Mouse (Mus musculus): Measurements from ENCODE around the gene Crp. TPM values are rescaled to one million over a fixed set of nuclear protein-coding genes. Genes with fewer than 3 reads are reported as not detected.

The Crp gene
- polyA plus RNA-seq, 1 experiment from 2014 or later, result not detected

- no peak overlapping the region for H3K4me2 ChIP-seq (ENCODE audit: low read depth, low read length, severe bottlenecking)
- no peaks in the 10 kb centered on the region for H3K4me1 ChIP-seq (replicated peaks; ENCODE audit: control insufficient read depth, insufficient read depth, low read length)
- no peak overlapping the region for H3K27ac ChIP-seq (ENCODE audit: low read depth, low read length)
- DNase-seq (ENCODE audit: low spot score) (no peak), ATAC-seq (replicated peaks; ENCODE audit: low FRiP score) (no peak)
- 88% methylated on average over 2 of the region's 2 CpGs for WGBS
- no peaks in the 10 kb centered on the region for H3K36me3 ChIP-seq (ENCODE audit: control insufficient read depth, insufficient read depth, low read length)
- no peak overlapping the region for H3K4me3 ChIP-seq (ENCODE audit: low read depth, low read length)
- H3K9me3 ChIP-seq (ENCODE audit: control insufficient read depth, low read length), result no peaks in the 10 kb centered on the region
- no peak overlapping the region for H3K9ac ChIP-seq (ENCODE audit: low read length)
- H3K27me3 ChIP-seq (ENCODE audit: control insufficient read depth, insufficient read depth, low read length), result no peaks in the 10 kb centered on the region
Observed at GRCm38 (mm10) chr1:172701381-172701780, 3.5 kb downstream of the Crp start.

GRCm38 (mm10) chr1:172701901-172702300 is 4.0 kb downstream of the Crp start:
- Histone ChIP-seq H3K9me3 (ENCODE audit: control insufficient read depth, low read length) (no peaks in the 10 kb centered on the region), H3K4me2 (ENCODE audit: low read depth, low read length, severe bottlenecking) (no peak overlapping the region), H3K4me1 (replicated peaks; ENCODE audit: control insufficient read depth, insufficient read depth, low read length) (no peaks in the 10 kb centered on the region), H3K4me3 (ENCODE audit: low read depth, low read length) (no peak overlapping the region), H3K27me3 (ENCODE audit: control insufficient read depth, insufficient read depth, low read length) (no peaks in the 10 kb centered on the region), H3K9ac (ENCODE audit: low read length) (no peak overlapping the region), H3K27ac (ENCODE audit: low read depth, low read length) (no peak overlapping the region), H3K36me3 (ENCODE audit: control insufficient read depth, insufficient read depth, low read length) (no peaks in the 10 kb centered on the region)
- DNase-seq (ENCODE audit: low spot score), result no peak
- no peak for ATAC-seq (replicated peaks; ENCODE audit: low FRiP score)
- 92% methylated on average over 3 of the region's 3 CpGs for WGBS

- no peaks in the 10 kb centered on the region for H3K4me1 ChIP-seq (replicated peaks; ENCODE audit: control insufficient read depth, insufficient read depth, low read length)
- H3K9ac ChIP-seq (ENCODE audit: low read length), result no peak overlapping the region
- DNase-seq (ENCODE audit: low spot score), result no peak
- H3K4me2 ChIP-seq (ENCODE audit: low read depth, low read length, severe bottlenecking), result no peak overlapping the region
- no peaks in the 10 kb centered on the region for H3K27me3 ChIP-seq (ENCODE audit: control insufficient read depth, insufficient read depth, low read length)
- no peak for ATAC-seq (replicated peaks; ENCODE audit: low FRiP score)
- H3K27ac ChIP-seq (ENCODE audit: low read depth, low read length), result no peak overlapping the region
- no peaks in the 10 kb centered on the region for H3K9me3 ChIP-seq (ENCODE audit: control insufficient read depth, low read length)
- no peak overlapping the region for H3K4me3 ChIP-seq (ENCODE audit: low read depth, low read length)
- no peaks in the 10 kb centered on the region for H3K36me3 ChIP-seq (ENCODE audit: control insufficient read depth, insufficient read depth, low read length)
- 75% methylated on average over 4 of the region's 4 CpGs for WGBS
Observed at GRCm38 (mm10) chr1:172704769-172705168, 6.9 kb downstream of the Crp start.

- H3K4me2 ChIP-seq (ENCODE audit: low read depth, low read length, severe bottlenecking), result no peak overlapping the region
- DNase-seq (ENCODE audit: low spot score) (no peak), ATAC-seq (replicated peaks; ENCODE audit: low FRiP score) (no peak)
- no peaks in the 10 kb centered on the region for H3K36me3 ChIP-seq (ENCODE audit: control insufficient read depth, insufficient read depth, low read length)
- H3K9me3 ChIP-seq (ENCODE audit: control insufficient read depth, low read length), result no peaks in the 10 kb centered on the region
- no peaks in the 10 kb centered on the region for H3K27me3 ChIP-seq (ENCODE audit: control insufficient read depth, insufficient read depth, low read length)
- 93% methylated on average over 4 of the region's 4 CpGs for WGBS
- H3K27ac ChIP-seq (ENCODE audit: low read depth, low read length), result no peak overlapping the region
- H3K4me3 ChIP-seq (ENCODE audit: low read depth, low read length), result no peak overlapping the region
- no peak overlapping the region for H3K9ac ChIP-seq (ENCODE audit: low read length)
- H3K4me1 ChIP-seq (replicated peaks; ENCODE audit: control insufficient read depth, insufficient read depth, low read length), result no peaks in the 10 kb centered on the region
Observed at GRCm38 (mm10) chr1:172706243-172706642, 8.4 kb downstream of the Crp start.

GRCm38 (mm10) chr1:172709788-172710350 is 12.0 kb downstream of the Crp start:
- Histone ChIP-seq H3K9ac (ENCODE audit: low read length) (no peak overlapping the region), H3K4me2 (ENCODE audit: low read depth, low read length, severe bottlenecking) (no peak overlapping the region), H3K27me3 (ENCODE audit: control insufficient read depth, insufficient read depth, low read length) (no peaks in the 10 kb centered on the region), H3K4me3 (ENCODE audit: low read depth, low read length) (no peak overlapping the region), H3K27ac (ENCODE audit: low read depth, low read length) (no peak overlapping the region), H3K36me3 (ENCODE audit: control insufficient read depth, insufficient read depth, low read length) (no peaks in the 10 kb centered on the region), H3K9me3 (ENCODE audit: control insufficient read depth, low read length) (no peaks in the 10 kb centered on the region), H3K4me1 (replicated peaks; ENCODE audit: control insufficient read depth, insufficient read depth, low read length) (no peaks in the 10 kb centered on the region)
- WGBS, result 91% methylated on average over 3 of the region's 3 CpGs
- ATAC-seq (replicated peaks; ENCODE audit: low FRiP score), result no peak
- no peak for DNase-seq (ENCODE audit: low spot score)

GRCm38 (mm10) chr1:172711396-172711795 is 13.5 kb downstream of the Crp start:
- DNase-seq (ENCODE audit: low spot score) (no peak), ATAC-seq (replicated peaks; ENCODE audit: low FRiP score) (no peak)
- no peaks in the 10 kb centered on the region for H3K27me3 ChIP-seq (ENCODE audit: control insufficient read depth, insufficient read depth, low read length)
- no peak overlapping the region for H3K9ac ChIP-seq (ENCODE audit: low read length)
- H3K4me3 ChIP-seq (ENCODE audit: low read depth, low read length), result no peak overlapping the region
- no peaks in the 10 kb centered on the region for H3K36me3 ChIP-seq (ENCODE audit: control insufficient read depth, insufficient read depth, low read length)
- H3K9me3 ChIP-seq (ENCODE audit: control insufficient read depth, low read length), result no peaks in the 10 kb centered on the region
- 69% methylated on average over 2 of the region's 2 CpGs for WGBS
- no peaks in the 10 kb centered on the region for H3K4me1 ChIP-seq (replicated peaks; ENCODE audit: control insufficient read depth, insufficient read depth, low read length)
- no peak overlapping the region for H3K4me2 ChIP-seq (ENCODE audit: low read depth, low read length, severe bottlenecking)
- H3K27ac ChIP-seq (ENCODE audit: low read depth, low read length), result no peak overlapping the region

GRCm38 (mm10) chr1:172711962-172712361 is 14.1 kb downstream of the Crp start:
- Histone ChIP-seq H3K4me1 (replicated peaks; ENCODE audit: control insufficient read depth, insufficient read depth, low read length) (no peaks in the 10 kb centered on the region), H3K4me3 (ENCODE audit: low read depth, low read length) (no peak overlapping the region), H3K9me3 (ENCODE audit: control insufficient read depth, low read length) (no peaks in the 10 kb centered on the region), H3K4me2 (ENCODE audit: low read depth, low read length, severe bottlenecking) (no peak overlapping the region), H3K36me3 (ENCODE audit: control insufficient read depth, insufficient read depth, low read length) (no peaks in the 10 kb centered on the region), H3K27ac (ENCODE audit: low read depth, low read length) (no peak overlapping the region), H3K27me3 (ENCODE audit: control insufficient read depth, insufficient read depth, low read length) (no peaks in the 10 kb centered on the region), H3K9ac (ENCODE audit: low read length) (no peak overlapping the region)
- DNase-seq (ENCODE audit: low spot score), result no peak
- 73% methylated on average over 4 of the region's 4 CpGs for WGBS
- no peak for ATAC-seq (replicated peaks; ENCODE audit: low FRiP score)

GRCm38 (mm10) chr1:172751241-172751640 is 53.4 kb downstream of the Crp start:
- WGBS, result 81% methylated on average over 3 of the region's 3 CpGs
- DNase-seq (ENCODE audit: low spot score), result no peak
- no peak for ATAC-seq (replicated peaks; ENCODE audit: low FRiP score)

GRCm38 (mm10) chr1:172755151-172755550 is 57.3 kb downstream of the Crp start:
- H3K9ac ChIP-seq (ENCODE audit: low read length), result no peak overlapping the region
- no peak overlapping the region for H3K4me3 ChIP-seq (ENCODE audit: low read depth, low read length)
- H3K27me3 ChIP-seq (ENCODE audit: control insufficient read depth, insufficient read depth, low read length), result no peaks in the 10 kb centered on the region
- no peaks in the 10 kb centered on the region for H3K4me1 ChIP-seq (replicated peaks; ENCODE audit: control insufficient read depth, insufficient read depth, low read length)
- H3K9me3 ChIP-seq (ENCODE audit: control insufficient read depth, low read length), result no peaks in the 10 kb centered on the region
- no peak overlapping the region for H3K27ac ChIP-seq (ENCODE audit: low read depth, low read length)
- no peak overlapping the region for H3K4me2 ChIP-seq (ENCODE audit: low read depth, low read length, severe bottlenecking)
- ATAC-seq (replicated peaks; ENCODE audit: low FRiP score) (no peak), DNase-seq (ENCODE audit: low spot score) (no peak)
- no peaks in the 10 kb centered on the region for H3K36me3 ChIP-seq (ENCODE audit: control insufficient read depth, insufficient read depth, low read length)
- 79% methylated on average over 7 of the region's 7 CpGs for WGBS

More at GRCm38 (mm10) chr1:172751241-172751640, 53.4 kb downstream of the Crp start:
- Histone ChIP-seq H3K4me3 (ENCODE audit: low read depth, low read length) (no peak overlapping the region), H3K9ac (ENCODE audit: low read length) (no peak overlapping the region), H3K36me3 (ENCODE audit: control insufficient read depth, insufficient read depth, low read length) (no peaks in the 10 kb centered on the region), H3K27ac (ENCODE audit: low read depth, low read length) (no peak overlapping the region), H3K4me2 (ENCODE audit: low read depth, low read length, severe bottlenecking) (no peak overlapping the region), H3K4me1 (replicated peaks; ENCODE audit: control insufficient read depth, insufficient read depth, low read length) (no peaks in the 10 kb centered on the region), H3K27me3 (ENCODE audit: control insufficient read depth, insufficient read depth, low read length) (no peaks in the 10 kb centered on the region), H3K9me3 (ENCODE audit: control insufficient read depth, low read length) (no peaks in the 10 kb centered on the region)
